Mouse (Mus musculus): Measurements from ENCODE around the gene Olfr282. TPM values are rescaled to one million over a fixed set of nuclear protein-coding genes. Genes with fewer than 3 reads are reported as not detected.
"Not testable (repeated sequence)": the region's sequence is repeated elsewhere in the genome, so short reads cannot be mapped to it uniquely, and the experiment has no call there.

Olfr282 gene
- polyA plus RNA-seq, 1 experiment: not detected

DNA sequence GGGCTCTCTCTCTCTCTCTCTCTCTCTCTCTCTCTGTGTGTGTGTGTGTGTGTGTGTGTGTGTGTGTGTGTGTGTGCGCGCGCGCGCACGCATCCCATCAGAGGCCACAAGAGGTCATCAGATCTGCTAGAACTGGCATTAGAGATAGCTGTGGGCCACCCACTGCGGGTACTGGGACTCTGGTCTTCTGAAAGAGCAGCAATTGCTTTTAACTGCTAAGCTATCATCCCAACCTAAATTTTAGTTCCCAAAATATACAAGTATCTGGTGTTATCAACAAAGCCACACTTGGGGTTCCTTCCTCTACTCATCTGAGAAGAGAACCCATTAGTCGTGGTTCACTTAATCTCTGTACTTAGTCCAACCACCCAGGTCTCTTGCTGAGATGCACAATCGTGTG is 20.8 kb upstream of the Olfr282 start:
- Histone ChIP-seq H3K9me3 (ENCODE audit: control insufficient read depth, low read length) (0 out of 2 replicates have a peak, but pooled peaks cover 6% of the 10 kb centered on the region), H3K4me1 (ENCODE audit: control insufficient read depth) (no peaks in the 10 kb centered on the region), H3K4me3 (replicated peaks) (no peak overlapping the region), H3K27me3 (ENCODE audit: control insufficient read depth) (no peaks in the 10 kb centered on the region), H3K36me3 (ENCODE audit: control insufficient read depth) (no peaks in the 10 kb centered on the region)
- TF ChIP-seq GATA1 (IDR thresholded peaks at IDR 0.05; ENCODE audit: low read length): no peak
- TF ChIP-seq TAL1 (IDR thresholded peaks at IDR 0.05; ENCODE audit: low read length): no peak

DNA sequence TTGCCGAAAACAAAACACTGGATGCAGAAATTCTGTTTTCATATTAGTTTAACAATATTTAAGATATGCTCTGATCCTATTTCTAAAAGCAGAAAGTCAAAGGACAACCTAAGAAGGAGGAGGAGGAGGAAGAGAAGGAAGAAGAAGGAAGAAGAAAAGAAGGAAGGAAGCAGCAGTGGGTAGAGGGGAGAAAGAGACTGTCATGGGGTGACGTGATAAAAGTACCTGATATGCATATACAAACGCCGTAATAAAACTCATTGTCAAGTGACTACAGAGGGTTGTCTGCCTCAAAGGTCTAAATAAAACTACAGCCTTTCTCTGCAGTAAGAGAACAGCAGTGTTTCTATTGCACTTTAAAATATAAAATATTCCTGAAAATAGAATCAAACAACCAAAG is 15.0 kb upstream of the Olfr282 start:
- Histone ChIP-seq H3K27me3 (ENCODE audit: control insufficient read depth) (no peaks in the 10 kb centered on the region), H3K9me3 (ENCODE audit: control insufficient read depth, low read length) (0 out of 2 replicates have a peak, but pooled peaks cover 4% of the 10 kb centered on the region), H3K4me3 (replicated peaks) (no peak overlapping the region), H3K36me3 (ENCODE audit: control insufficient read depth) (no peaks in the 10 kb centered on the region), H3K4me1 (ENCODE audit: control insufficient read depth) (no peaks in the 10 kb centered on the region)
- TF ChIP-seq TAL1 (IDR thresholded peaks at IDR 0.05; ENCODE audit: low read length) (no peak), GATA1 (IDR thresholded peaks at IDR 0.05; ENCODE audit: low read length) (no peak)

DNA sequence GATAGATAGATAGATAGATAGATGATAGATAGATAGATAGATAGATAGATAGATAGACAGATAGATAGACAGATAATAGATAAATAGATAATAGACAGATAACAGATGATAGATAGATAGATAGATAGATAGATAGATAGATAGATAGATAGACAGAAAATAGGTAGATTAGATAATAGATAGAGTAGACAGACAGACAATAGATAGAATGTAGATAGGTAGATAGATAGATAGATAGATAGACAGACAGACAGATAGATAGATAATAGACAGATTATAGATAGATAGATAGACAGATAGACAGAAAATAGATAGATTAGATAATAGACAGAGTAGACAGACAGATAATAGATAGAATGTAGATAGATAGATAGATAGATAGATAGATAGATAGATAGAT is 14.2 kb upstream of the Olfr282 start:
- H3K9me3 ChIP-seq (ENCODE audit: control insufficient read depth, low read length); H3K4me1 ChIP-seq (ENCODE audit: control insufficient read depth); H3K36me3 ChIP-seq (ENCODE audit: control insufficient read depth); H3K27me3 ChIP-seq (ENCODE audit: control insufficient read depth); H3K4me3 ChIP-seq (replicated peaks): not testable (repeated sequence)

DNA sequence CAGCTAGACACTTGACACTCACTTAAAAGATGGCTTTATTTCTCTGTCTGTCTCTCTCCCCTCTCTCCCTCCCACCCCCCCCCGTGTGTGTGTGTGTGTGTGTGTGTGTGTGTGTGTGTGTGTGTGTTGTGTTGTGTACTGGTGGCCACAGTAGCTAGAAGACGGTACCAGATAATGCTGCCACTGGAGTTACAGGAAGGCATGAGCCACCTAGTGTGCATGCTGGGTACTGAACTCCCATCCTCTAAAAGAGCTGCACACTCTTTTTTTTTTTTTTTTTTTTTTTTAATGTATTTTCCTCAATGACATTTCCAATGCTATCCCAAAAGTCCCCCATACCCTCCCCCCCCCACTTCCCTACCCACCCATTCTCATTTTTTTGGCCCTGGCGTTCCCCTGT is 13.7 kb upstream of the Olfr282 start:
- not testable (repeated sequence) for H3K4me1 ChIP-seq (ENCODE audit: control insufficient read depth); H3K36me3 ChIP-seq (ENCODE audit: control insufficient read depth)

DNA sequence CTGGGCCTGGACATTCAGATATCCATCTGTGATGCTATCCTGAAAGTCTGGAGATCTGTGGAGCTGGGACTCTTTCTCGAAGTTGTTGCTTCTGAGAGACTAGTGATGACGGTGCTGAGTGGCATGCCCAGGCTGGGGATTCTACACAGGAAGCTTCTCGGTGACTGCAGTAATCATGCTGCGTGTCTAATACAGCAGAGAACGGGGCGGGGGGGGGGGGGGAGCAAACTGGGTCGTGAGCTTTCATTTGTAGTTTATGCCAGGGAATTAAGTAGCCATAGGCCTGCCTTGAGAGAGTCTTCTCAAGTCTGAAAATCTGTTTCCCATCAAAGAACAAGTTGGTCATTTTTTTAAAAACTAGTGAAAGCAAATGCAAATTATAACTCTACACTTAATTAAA is 12.9 kb upstream of the Olfr282 start:
- H3K4me3 ChIP-seq (replicated peaks): no peak overlapping the region
- H3K4me1 ChIP-seq (ENCODE audit: control insufficient read depth): no peaks in the 10 kb centered on the region
- no peaks in the 10 kb centered on the region for H3K27me3 ChIP-seq (ENCODE audit: control insufficient read depth)
- H3K36me3 ChIP-seq (ENCODE audit: control insufficient read depth): no peaks in the 10 kb centered on the region
- no peak for TF ChIP-seq TAL1 (IDR thresholded peaks at IDR 0.05; ENCODE audit: low read length)
- TF ChIP-seq GATA1 (IDR thresholded peaks at IDR 0.05; ENCODE audit: low read length): no peak
- H3K9me3 ChIP-seq (ENCODE audit: control insufficient read depth, low read length): no peaks in the 10 kb centered on the region

More for the DNA sequence above, 13.7 kb upstream of the Olfr282 start:
- H3K9me3 ChIP-seq (ENCODE audit: control insufficient read depth, low read length); H3K4me3 ChIP-seq (replicated peaks); H3K27me3 ChIP-seq (ENCODE audit: control insufficient read depth): not testable (repeated sequence)

DNA sequence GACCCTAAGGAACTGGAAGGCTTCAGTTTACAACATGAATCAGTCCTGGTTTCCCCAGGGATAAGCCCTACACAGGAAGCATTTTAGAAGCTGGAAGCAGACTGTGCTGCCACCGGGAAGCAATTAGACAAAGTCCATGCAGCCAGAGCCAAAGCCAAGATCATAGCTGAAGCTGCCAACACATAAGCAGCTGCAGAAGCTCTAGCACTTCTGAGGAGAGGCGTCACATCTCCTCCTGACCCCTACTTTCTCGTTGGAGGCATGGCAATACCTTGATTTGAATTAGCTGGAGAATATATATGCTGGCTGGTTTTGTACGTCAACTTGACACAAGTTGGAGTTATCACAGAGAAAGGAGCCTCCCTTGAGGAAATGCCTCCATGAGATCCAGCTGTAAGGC is 10.1 kb upstream of the Olfr282 start:
- Histone ChIP-seq H3K4me3 (replicated peaks) (no peak overlapping the region), H3K27me3 (ENCODE audit: control insufficient read depth) (no peaks in the 10 kb centered on the region), H3K4me1 (ENCODE audit: control insufficient read depth) (no peaks in the 10 kb centered on the region), H3K36me3 (ENCODE audit: control insufficient read depth) (no peaks in the 10 kb centered on the region), H3K9me3 (ENCODE audit: control insufficient read depth, low read length) (no peaks in the 10 kb centered on the region)
- no peak for TF ChIP-seq TAL1 (IDR thresholded peaks at IDR 0.05; ENCODE audit: low read length)
- TF ChIP-seq GATA1 (IDR thresholded peaks at IDR 0.05; ENCODE audit: low read length): no peak

DNA sequence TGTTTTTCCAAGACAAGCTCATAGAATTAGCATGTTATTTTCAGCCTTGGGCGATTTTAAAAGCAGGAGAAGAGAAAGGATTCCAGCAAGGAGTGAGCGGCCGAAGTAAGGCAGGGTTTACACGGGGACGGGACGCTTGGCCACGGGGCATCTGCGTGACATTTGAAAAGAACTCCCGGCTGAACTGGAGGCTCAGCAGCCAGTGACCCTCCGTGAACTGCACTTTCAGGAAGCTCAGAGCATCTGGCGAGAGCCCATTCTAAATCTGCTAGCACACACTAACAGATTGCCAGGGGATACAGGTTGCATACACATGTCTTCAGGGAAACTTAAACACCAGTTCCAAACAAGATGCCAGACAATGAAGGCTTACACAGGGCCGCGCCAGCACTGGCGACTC is 6.7 kb upstream of the Olfr282 start:
- Histone ChIP-seq H3K36me3 (ENCODE audit: control insufficient read depth) (no peaks in the 10 kb centered on the region), H3K27me3 (ENCODE audit: control insufficient read depth) (no peaks in the 10 kb centered on the region)

DNA sequence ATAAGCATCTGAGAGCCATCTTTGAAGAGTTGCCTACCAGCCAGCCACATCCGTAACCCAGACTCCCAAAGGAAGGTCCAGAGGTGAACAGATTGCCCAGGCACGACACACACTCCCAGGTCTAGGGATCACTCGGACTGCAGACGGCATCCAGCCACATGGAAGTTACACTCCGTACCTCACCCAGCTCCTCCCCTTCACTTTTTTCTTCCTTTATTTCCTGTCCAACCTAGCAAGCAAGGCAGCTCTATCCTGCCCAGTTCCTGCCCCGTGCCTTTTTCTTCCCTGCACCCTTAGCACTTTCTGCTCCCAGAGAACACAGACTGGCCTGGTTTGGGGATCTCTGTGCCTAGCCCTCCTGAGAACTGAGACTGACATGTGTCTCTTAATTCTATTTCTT is 6.3 kb upstream of the Olfr282 start:
- Histone ChIP-seq H3K4me3 (replicated peaks) (no peak overlapping the region), H3K27me3 (ENCODE audit: control insufficient read depth) (no peaks in the 10 kb centered on the region), H3K9me3 (ENCODE audit: control insufficient read depth, low read length) (no peaks in the 10 kb centered on the region), H3K4me1 (ENCODE audit: control insufficient read depth) (no peaks in the 10 kb centered on the region), H3K36me3 (ENCODE audit: control insufficient read depth) (no peaks in the 10 kb centered on the region)
- no peak for TF ChIP-seq GATA1 (IDR thresholded peaks at IDR 0.05; ENCODE audit: low read length)

More for the DNA sequence above, 6.7 kb upstream of the Olfr282 start:
- Histone ChIP-seq H3K9me3 (ENCODE audit: control insufficient read depth, low read length) (no peaks in the 10 kb centered on the region), H3K4me1 (ENCODE audit: control insufficient read depth) (no peaks in the 10 kb centered on the region), H3K4me3 (replicated peaks) (no peak overlapping the region)
- TF ChIP-seq GATA1 (IDR thresholded peaks at IDR 0.05; ENCODE audit: low read length): no peak
- TF ChIP-seq TAL1 (IDR thresholded peaks at IDR 0.05; ENCODE audit: low read length): no peak

DNA sequence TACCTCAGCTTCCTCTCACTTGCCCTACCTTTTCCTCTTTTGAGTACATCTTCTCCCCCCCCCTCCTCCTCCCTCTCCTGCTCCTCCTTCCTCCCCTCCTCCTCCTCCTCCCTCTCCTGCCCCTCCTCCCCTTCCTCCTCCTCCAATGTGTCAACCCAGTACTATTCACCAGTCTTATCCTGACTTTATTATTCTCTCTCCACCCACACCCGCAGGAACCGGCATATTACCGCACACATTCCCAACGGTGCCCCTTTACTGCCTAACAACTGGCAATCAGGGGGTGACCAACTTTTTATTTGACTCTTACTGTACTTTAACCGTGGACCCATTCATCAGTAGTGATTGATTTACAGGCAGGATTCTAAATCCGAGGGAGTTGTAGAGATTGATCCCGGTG is 5.8 kb upstream of the Olfr282 start:
- Histone ChIP-seq H3K36me3 (ENCODE audit: control insufficient read depth) (no peaks in the 10 kb centered on the region), H3K27me3 (ENCODE audit: control insufficient read depth) (no peaks in the 10 kb centered on the region), H3K9me3 (ENCODE audit: control insufficient read depth, low read length) (no peaks in the 10 kb centered on the region), H3K4me1 (ENCODE audit: control insufficient read depth) (no peaks in the 10 kb centered on the region), H3K4me3 (replicated peaks) (no peak overlapping the region)
- no peak for TF ChIP-seq GATA1 (IDR thresholded peaks at IDR 0.05; ENCODE audit: low read length)
- no peak for TF ChIP-seq TAL1 (IDR thresholded peaks at IDR 0.05; ENCODE audit: low read length)

DNA sequence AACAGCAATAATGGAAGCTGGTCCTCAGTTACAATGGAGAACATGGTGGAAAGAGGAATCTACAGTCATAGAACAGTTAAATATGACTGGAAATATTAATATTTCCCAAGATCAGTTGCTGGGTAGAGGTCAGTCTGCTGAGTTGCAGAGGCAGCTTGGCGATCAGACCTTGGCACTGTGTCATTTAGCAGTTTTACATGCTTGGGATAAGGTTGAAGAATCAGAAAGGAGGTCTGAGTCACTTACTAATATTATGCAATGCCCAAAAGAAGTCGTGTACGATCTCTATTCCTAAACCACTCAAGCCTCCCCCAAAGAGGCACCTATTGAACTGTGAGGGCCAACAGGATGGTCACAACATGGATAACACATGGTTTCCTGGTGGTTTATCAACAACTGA is 13.5 kb downstream of the Olfr282 start:
- Histone ChIP-seq H3K4me3 (replicated peaks) (no peak overlapping the region), H3K4me1 (ENCODE audit: control insufficient read depth) (no peaks in the 10 kb centered on the region), H3K27me3 (ENCODE audit: control insufficient read depth) (no peaks in the 10 kb centered on the region), H3K9me3 (ENCODE audit: control insufficient read depth, low read length) (peaks cover 2% of the 10 kb centered on the region; the same call in 1 of the 2 replicates), H3K36me3 (ENCODE audit: control insufficient read depth) (no peaks in the 10 kb centered on the region)
- TF ChIP-seq GATA1 (IDR thresholded peaks at IDR 0.05; ENCODE audit: low read length): no peak
- no peak for TF ChIP-seq TAL1 (IDR thresholded peaks at IDR 0.05; ENCODE audit: low read length)

All from erythroblast, embryonic 14.5 days (primary cell).